Mouse (Mus musculus): ENCODE measurements around the gene Ang2.
"Not testable (repeated sequence)": the region's sequence is repeated elsewhere in the genome, so short reads cannot be mapped to it uniquely, and the experiment has no call there.

Ang2 gene

DNA sequence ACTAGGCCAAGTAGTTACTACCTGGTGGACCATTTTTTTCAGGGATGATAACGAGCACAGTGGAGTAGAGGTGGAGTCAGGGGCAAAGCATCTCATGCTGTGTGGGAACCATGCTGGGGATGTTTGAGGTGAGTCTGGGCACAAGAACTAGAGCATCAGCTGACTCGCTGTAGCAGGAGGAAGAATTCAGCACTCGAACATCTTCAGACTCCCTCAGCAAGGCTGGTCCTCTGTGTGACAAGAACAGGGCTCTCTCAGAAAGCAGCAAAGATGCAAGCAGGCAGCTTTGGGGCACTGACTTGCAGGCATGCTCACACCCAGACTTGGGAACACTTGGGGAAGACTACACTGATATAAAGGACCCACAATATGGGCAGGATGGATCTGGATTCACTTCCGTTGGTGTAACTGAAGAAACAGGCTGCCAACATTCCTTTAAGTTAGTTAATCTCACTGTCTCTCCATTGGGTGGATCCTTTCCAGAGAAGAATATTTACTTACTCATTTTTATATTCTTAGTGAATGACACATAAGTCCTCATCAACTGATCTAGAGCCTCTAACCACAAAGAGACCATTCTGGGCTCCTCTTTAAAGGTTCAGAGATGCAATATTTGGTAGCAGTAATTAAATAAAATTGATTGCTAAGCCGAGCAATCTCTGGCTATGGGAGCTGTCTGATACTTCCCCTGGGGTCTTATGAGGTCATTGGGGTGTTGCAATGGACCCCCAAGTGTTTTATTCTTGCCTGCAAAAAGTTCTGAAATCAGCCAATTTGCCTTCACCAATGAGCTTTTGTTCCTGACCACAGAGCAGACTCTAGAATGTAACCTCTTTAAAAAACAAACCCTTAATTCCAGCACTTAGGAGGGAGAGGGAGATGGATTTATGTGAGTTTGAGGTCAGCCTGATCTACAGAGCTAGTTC lies at the start of gene Ang2:
Gene Ang2, minus strand, starts transcription at position 51 of the 926 bp plus-strand sequence.
- no peak for DNase-seq (ENCODE audit: low spot score)

DNA sequence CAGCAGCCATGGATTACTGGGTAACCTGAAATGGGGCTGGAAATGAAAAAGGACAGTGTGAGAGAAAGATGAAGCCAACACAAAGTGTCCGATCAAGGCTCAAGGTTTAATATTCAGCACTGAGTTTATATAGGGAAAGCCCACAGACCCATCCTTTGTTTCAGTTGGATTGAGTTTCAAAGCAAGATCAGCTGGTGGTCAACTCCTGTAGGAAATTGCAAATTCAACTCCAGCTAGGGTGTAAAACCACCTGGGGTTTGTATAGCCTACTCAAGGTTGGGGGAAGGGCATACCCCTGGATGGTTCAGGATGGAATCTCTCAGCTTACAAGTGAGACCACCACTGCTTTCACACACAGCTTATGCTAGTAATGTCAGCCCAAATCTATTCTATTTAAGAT lies 48.8 kb upstream of the Ang2 start:
- no peak for DNase-seq (ENCODE audit: low spot score)

DNA sequence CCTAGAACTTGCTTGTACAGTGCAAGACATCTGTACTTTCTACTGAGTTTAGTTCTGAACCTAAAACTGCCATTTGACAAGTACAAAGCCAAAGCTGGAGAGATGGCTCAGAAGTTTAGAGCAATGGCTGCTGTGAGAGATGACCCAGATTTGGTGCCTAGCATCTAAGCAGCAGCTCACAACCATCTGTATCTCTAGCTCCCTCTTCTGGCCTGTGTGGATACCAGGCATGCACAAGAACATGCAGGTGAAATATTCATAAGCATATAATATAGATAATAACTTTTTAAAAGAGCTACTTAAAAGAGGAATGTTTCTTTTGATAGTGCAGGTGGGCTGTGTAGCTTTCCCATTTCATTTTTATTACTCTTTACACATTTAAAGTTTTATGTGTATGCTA lies 42.0 kb upstream of the Ang2 start:
- peak; percentile 45 for DNase-seq (ENCODE audit: low spot score)

- not testable (repeated sequence) for DNase-seq (ENCODE audit: low spot score)
These were observed 38.5 kb upstream of the Ang2 start for GRCm38 (mm10) chr14:51237488-51237887.

DNA sequence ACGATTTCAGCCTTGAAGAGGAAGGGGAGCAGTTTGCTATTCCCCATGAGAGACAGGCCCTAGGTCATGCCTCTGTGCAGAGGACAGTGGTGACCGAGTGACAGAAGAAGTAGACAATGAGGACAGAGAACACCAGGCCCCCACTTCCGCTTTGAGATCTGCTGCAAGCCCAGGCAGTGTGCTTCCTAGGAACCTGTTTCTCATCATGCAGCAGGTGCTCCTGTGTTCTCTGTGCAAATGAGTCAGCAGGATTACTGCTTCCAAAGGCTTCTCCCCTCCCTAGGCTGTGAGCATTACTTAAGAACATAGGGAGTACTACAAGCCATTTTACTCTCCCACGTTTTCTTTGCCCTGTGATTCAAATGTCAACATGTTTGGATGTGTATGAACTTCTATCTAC lies 30.7 kb upstream of the Ang2 start:
- DNase-seq (ENCODE audit: low spot score): not testable (repeated sequence)

DNA sequence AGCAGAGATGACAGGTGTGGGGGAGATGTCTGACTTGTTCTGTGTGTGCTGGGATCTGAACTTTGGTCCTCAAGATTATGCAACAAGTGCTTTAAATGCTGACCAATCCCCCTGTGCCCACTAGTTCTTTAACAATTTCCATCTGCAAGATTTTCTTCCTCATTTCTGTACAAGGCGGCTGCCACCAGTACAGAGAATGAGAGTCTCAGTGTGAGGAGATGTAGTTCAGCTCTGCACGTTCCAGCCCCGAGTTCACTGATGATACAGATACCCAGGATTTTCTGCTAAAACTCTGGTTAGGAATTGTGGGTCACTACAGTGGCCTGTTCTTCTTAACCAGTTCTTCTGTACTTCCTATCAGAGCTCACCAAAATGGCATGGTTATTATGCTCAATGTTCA lies 21.1 kb upstream of the Ang2 start:
- not testable (repeated sequence) for DNase-seq (ENCODE audit: low spot score)

DNA sequence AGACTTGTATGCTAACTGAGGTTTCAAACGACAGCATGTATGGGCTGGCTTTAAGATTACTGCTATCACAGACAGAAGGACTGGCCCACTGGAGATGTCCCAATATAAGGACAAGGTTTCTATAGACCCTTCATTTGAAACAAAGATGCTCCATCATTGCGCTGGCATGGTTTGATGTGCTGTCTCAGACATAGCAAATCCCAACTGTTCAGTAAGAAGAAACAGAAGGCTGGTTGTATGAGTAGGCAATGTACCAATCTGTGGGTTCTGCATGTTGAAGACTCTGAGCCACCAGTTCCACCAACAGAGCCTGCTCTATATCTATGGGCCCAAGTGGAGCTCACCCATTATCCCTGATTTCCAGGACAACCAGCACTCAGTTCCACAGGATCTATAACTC lies 4.2 kb upstream of the Ang2 start, which contains the start of gene Ear14:
Gene Ear14, plus strand, starts transcription at position 277 of the 400 bp plus-strand sequence.
- no peak for DNase-seq (ENCODE audit: low spot score)

DNA sequence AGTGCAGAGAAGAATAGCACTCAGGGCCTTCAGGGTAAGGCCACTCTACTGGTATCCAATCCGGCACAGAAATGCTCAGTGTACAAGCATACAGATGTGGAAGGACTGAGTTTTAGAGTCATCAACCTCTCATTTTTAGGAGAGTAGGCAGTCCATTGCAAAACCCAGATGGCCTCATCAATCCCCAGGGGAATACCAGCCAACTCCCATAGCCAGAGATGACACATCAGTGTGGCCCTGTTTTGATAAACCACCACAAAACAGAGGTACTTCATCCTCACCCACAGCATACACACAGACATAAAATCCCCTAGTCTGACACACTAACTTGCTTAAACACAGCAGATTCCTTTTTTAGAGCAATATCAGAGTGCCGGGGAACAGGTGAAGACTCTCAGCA lies 1.5 kb upstream of the Ang2 start:
- DNase-seq (ENCODE audit: low spot score): no peak

- no peak for DNase-seq (ENCODE audit: low spot score)
These were observed 1.1 kb upstream of the Ang2 start for GRCm38 (mm10) chr14:51200054-51200453.

DNA sequence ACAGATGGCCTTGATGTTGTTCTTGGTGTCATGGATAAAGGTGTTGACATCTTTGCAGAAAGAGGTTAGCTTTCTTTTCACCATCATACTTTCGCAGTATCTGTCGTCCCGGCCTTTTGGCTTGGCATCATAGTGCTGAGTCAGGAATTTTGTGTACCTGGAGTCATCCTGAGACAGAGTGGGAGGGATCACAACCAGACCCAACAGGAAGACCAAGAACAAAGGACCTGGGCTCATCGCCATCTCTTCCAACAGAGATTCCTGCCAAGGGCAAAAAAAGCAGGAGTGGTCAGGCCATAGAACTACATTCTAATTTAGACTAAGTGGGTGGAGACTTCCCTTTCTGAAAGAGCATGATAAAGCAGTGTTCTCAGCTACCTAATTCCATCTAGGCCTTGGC lies 3.3 kb downstream of the Ang2 start:
- DNase-seq (ENCODE audit: low spot score): no peak

DNA sequence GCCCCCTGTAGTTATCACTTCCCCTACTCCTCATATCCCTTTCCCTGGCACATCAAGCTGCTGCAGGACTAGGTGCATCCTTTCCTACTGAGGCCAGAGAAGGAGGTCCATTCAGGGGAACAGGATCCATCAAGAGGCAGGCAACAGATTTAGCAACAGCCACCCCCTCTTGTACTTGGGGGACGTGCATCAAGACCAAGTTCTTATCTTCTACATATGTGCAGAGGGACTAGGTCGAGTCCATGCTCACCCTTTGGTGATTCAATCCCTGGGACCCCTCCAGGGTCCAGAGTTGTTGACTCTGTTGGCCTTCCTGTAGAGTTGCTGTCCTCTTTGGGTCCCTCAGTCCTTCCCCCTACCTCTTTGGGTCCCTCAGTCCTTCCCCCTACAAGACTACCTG lies 17.9 kb downstream of the Ang2 start:
- not testable (repeated sequence) for DNase-seq (ENCODE audit: low spot score)

- no peak for DNase-seq (ENCODE audit: low spot score)
These were observed 25.1 kb downstream of the Ang2 start for GRCm38 (mm10) chr14:51173843-51174242.

DNA sequence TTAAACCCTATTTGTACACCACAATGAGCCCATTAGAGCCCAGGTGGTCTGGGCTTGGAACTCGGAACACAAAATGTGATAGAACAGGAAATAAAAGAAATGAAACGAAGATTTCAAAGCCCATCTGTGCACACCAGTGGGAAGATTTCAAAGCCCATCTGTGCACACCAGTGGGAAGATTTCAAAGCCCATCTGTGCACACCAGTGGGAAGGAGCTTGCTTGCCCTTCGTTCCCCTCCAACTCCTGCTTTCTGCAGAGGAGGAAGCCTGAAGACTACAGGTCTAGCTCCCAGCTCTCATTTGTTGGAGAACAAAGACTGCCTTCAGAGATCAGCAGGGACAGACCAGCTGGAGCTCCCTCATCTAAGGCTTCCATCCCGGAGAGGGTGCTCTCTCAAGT lies 26.0 kb downstream of the Ang2 start:
- DNase-seq (ENCODE audit: low spot score): not testable (repeated sequence)

DNA sequence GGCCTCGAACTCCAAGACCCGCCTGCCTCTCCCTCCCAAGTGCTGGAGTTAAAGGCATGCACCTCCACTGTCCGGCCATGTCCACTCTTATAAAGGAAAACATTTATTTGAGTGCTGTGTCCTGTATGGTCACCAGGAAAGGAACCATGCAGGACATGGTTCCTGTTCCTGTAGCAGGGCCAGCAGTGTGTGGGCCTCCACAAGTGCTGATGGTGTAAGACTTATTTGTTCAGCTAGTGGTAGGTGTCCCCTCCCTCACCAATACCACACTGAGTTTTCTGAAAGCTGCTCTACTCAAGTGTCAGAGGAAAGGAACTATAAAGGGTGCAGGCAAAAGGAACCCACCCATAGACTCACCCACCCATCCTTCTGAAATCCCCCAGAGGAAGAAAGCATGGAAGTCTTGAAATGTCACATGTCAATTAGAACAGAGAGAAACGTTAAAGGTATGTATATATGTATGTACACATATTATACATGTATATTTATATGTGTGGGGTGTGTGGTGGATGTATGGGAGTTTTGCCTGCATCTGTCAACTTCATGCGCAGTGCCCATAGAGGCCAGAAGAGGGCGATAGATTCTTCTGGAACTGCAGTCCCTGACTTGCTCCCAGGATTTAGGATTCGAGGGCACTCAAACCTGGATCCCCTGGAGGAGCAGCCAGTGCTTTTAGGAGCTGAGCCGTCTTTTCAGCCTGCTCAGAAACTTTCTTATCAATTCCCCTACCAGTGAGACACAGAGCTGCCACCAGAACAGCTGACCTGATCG lies 26.7 kb downstream of the Ang2 start:
- DNase-seq (ENCODE audit: low spot score): not testable (repeated sequence)

GRCm38 (mm10) chr14:51166068-51166467 lies 32.9 kb downstream of the Ang2 start:
- DNase-seq (ENCODE audit: low spot score): no peak

DNA sequence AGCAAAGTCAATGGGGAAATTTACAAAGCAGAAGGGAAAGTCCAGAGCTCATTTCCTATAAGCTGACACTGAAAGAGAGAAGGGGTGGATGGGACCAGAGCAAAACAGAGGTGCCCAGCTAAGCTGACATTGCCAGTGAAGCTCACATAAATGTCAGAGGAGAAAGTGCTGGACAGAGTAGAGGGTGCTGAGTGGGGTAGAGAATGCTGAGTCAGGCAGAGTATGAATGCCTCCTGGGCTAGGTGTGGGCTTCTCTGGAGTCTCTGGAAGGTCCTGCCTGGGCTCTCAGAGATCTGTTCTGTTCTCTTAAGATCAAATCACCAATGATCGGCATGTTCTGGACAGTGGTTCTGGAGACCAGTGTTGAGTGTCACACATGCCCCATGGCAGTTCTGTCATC lies 33.5 kb downstream of the Ang2 start:
- DNase-seq (ENCODE audit: low spot score): no peak

DNA sequence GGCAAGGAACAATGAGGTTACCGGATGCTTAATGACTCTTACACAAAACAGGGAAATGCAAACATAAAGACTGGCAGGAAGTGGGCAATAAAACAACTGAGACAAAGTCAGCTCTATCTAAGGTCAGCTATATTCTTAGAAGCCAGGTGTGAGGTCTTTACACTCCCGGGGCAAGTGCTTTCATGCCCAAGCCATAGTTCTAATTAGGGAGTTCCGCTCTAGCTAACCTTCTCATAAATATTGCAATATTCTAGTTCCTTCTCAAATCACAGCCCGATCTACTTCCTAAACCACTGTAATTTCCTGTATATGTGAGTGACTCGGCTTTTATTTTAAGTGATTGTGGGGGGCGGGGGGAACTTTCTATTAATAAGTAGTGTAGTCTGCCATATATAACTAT lies 35.6 kb downstream of the Ang2 start:
- DNase-seq (ENCODE audit: low spot score): not testable (repeated sequence)

DNA sequence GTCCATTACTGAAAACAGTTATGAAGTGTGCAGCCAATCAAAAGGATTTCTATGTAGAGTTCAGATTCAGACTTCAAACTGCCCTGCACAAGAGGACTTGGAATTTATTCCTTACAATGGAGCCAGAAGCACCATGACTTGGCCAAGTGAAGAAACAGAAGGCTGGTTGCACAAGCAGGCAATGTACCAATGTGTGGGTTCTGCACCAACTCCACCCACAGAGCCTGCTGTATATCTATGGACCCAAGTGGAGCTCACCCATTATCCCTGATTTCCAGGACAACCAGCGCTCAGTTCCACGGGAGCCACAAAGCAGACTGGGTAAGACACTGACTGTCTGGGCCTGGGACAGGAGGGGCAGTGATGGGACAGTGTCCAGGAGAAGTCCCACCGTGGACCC lies 37.0 kb downstream of the Ang2 start, which contains the start of gene Rnase2b:
Gene Rnase2b, plus strand, starts transcription at position 285 of the 400 bp plus-strand sequence.
- not testable (repeated sequence) for DNase-seq (ENCODE audit: low spot score)

GRCm38 (mm10) chr14:51157072-51157471 lies 41.9 kb downstream of the Ang2 start:
- no peak for DNase-seq (ENCODE audit: low spot score)

GRCm38 (mm10) chr14:51156736-51157068 lies 42.2 kb downstream of the Ang2 start:
- DNase-seq (ENCODE audit: low spot score): no peak

- DNase-seq (ENCODE audit: low spot score): no peak
These were observed 42.8 kb downstream of the Ang2 start for GRCm38 (mm10) chr14:51156056-51156735.

- DNase-seq (ENCODE audit: low spot score): peak; percentile 62
These were observed 46.6 kb downstream of the Ang2 start for GRCm38 (mm10) chr14:51152249-51152870.

Measured in c-Kit-positive CD71-positive TER-119-positive erythroid progenitor cells, embryonic 14.5 days (primary cell).